Mouse (Mus musculus): ENCODE data around the gene Fam183b. TPM values are rescaled to one million over a fixed set of nuclear protein-coding genes. Genes with fewer than 3 reads are reported as not detected.
"Not testable (repeated sequence)": the region's sequence is repeated elsewhere in the genome, so short reads cannot be mapped to it uniquely, and the experiment has no call there.

Fam183b gene
- 1 to 10 TPM; 1.2 to 2.2 TPM for total RNA-seq (2021)

DNA sequence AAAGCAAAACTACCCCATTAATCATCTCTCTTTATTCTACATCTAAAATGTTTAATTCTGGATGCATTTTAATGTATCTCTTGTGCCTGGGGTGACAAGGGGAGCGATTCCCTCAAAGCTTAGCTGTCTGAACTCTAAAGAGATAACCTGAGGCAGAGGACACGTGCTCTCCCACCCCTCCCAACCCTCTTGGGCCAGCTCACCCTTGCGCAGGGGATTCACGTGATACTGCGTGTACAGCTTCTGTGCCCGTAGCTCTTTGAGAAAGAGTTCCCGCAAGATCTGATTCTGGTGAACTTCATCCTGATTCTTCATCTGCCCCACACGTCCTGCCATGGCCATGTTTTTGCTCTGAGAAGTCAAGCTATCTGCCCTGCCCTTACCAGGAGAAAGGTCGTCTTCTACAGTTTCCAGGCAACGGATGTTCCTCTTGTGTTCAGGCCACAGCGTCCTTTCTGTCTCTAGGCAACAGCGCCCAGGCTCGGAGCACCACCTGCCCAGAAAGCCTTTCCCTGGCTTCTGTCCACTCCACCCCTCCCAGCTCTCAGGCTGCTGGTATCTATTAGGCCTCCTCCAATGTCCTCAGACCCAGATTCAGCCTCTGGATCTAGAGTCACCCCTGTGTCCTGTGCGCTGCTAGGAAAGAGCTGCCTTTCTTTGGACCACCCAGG lies at the start of gene Fam183b:
Fam183b (minus strand) TSS at position 403 of the 671 bp plus-strand sequence.
- intact Hi-C loops (cut with DNase I), result no loop called here
- peak; percentile 34 to 37 for DNase-seq (ENCODE audit: extremely low spot score in 1 of 2, low spot score in 2 of 2)

DNA sequence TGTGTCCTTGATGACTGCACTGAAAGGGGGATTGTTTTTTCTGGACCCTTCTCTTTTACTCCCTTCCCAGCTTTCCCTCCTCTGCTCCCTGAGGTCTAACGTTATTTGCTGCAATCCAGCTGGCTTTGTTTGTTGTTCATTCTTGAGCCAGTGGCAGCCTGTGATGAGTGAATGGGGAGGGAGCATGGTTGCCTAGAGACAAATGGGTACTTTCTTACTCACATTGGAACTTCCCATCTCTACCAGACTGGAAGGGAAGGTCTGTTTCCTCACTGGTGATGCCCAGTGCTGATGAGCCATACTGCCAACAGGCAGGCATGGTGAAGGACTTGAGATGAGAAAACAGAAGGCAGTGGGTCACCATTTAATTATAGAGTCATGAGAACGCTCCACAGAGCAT lies 48.0 kb upstream of the Fam183b start:
- intact Hi-C loops (cut with DNase I), result no loop called here
- DNase-seq (ENCODE audit: extremely low spot score in 1 of 2, low spot score in 2 of 2), result no peak

DNA sequence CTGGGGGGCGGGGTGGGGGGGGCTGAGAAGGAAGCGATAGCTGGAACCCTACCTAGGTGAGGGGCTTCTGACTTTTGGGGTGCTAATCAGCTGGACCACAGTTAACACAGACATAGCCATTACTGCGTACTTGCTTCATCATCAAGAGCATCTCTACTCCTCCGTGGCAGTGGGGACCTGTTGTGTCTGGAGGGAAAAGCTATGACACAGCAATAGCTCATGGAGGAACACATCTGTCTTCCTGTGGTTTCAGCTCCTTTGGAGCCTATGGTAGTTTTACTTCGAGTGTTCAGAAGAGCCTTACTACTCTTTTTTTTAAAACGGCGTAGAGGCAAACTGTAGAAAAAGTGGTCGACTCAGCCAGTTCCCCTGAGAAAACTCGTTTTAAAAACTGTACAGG lies 45.9 kb upstream of the Fam183b start:
- intact Hi-C loops (cut with DNase I), result no loop called here
- no peak for DNase-seq (ENCODE audit: extremely low spot score in 1 of 2, low spot score in 2 of 2)

- intact Hi-C loops (cut with DNase I), result no loop called here
- DNase-seq (ENCODE audit: extremely low spot score in 1 of 2, low spot score in 2 of 2), result peak; percentile 89 to 99
Observed at GRCm38 (mm10) chr11:58846919-58847461, 45.2 kb upstream of the Fam183b start, which contains the start of gene Gm12258. TSS of gene Gm12258 (plus strand) at chr11:58847158.

- DNase-seq (ENCODE audit: extremely low spot score in 1 of 2, low spot score in 2 of 2); intact Hi-C loops (cut with DNase I): not testable (repeated sequence)
Observed at GRCm38 (mm10) chr11:58838951-58839350, 37.2 kb upstream of the Fam183b start, which contains the start of gene Olfr311. TSS of gene Olfr311 (plus strand) at chr11:58839251.

- intact Hi-C loops (cut with DNase I); DNase-seq (ENCODE audit: extremely low spot score in 1 of 2, low spot score in 2 of 2): not testable (repeated sequence)
Observed at GRCm38 (mm10) chr11:58832541-58832940, 30.8 kb upstream of the Fam183b start.

- intact Hi-C loops (cut with DNase I), result no loop called here
Observed at GRCm38 (mm10) chr11:58829764-58830163, 28.0 kb upstream of the Fam183b start.

DNA sequence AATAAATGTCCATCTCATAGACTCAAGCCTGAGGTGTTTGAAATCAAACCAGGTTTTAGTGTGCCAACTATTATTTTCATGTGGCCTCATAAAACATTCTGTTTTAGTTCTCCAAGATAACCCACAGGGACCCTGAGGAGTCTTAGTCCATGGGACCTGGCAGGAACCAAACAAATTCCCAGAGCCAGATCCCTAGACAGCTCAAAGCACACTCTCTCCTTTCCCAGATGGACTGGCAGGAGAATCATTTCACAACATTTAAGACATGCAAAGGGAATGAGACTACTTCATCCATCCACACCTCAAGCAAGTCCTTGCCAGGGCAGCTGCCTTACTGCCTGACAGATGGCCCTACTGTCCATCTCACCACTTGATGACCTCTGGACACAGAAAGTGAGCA lies 27.2 kb upstream of the Fam183b start, which contains the start of gene Olfr312:
Olfr312 (plus strand) TSS at position 301 of the 400 bp plus-strand sequence.
- DNase-seq (ENCODE audit: extremely low spot score in 1 of 2, low spot score in 2 of 2); intact Hi-C loops (cut with DNase I): not testable (repeated sequence)

More at GRCm38 (mm10) chr11:58829764-58830163, 28.0 kb upstream of the Fam183b start:
- DNase-seq (ENCODE audit: extremely low spot score in 1 of 2, low spot score in 2 of 2), result no peak

DNA sequence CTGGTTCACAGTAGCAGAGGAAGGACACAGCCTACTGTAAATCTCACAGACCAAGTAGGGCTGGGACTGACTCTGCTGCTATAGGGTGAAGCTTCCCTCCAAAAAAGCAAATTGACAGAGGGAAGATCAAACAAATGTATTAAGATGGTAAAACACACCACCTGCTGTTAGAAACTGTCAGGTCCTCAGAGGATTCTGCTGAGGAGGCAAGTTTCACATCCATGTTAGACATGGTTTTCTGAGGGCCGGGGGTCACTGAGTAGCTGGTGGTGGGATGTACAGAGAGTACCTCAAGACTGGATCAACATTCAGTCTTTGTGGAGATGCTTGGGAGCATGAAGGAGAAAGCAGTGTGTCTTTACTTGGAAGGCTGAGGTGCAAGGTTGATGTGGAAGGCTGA lies 13.9 kb upstream of the Fam183b start:
- DNase-seq (ENCODE audit: extremely low spot score in 1 of 2, low spot score in 2 of 2), result no peak
- intact Hi-C loops (cut with DNase I), result no loop called here

DNA sequence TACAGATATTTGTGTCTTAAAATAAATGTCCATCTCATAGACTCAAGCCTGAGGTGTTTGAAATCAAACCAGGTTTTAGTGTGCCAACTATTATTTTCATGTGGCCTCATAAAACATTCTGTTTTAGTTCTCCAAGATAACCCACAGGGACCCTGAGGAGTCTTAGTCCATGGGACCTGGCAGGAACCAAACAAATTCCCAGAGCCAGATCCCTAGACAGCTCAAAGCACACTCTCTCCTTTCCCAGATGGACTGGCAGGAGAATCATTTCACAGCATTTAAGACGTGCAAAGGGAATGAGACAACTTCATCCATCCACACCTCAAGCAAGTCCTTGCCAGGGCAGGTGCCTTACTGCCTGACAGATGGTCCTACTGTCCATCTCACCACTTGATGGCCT lies 12.9 kb upstream of the Fam183b start, which contains the start of gene Olfr313:
Olfr313 (plus strand) TSS at position 301 of the 400 bp plus-strand sequence.
- intact Hi-C loops (cut with DNase I); DNase-seq (ENCODE audit: extremely low spot score in 1 of 2, low spot score in 2 of 2): not testable (repeated sequence)

- intact Hi-C loops (cut with DNase I), result no loop called here
- DNase-seq (ENCODE audit: extremely low spot score in 1 of 2, low spot score in 2 of 2), result no peak
Observed at GRCm38 (mm10) chr11:58812001-58812400, 10.2 kb upstream of the Fam183b start.

DNA sequence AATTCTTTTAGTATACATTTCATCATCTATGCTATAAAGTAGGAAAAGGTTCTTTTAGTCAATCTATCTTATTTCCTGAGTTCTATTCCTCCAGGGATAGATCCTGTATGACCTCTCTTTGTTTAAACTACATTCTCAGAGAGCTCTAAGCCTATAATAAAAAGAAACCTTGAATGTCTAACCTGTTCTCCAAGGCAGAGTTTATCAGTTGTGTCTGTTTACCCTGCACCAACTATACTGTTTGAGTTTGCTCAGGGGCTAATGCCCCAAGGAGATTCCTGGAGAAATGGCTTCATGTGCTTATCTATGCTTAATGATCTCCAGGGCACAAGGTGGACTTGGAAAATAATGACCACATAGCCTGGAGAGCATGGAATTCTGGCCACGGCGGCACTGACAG lies 2.6 kb upstream of the Fam183b start:
- DNase-seq (ENCODE audit: extremely low spot score in 1 of 2, low spot score in 2 of 2), result no peak
- intact Hi-C loops (cut with DNase I), result no loop called here

GRCm38 (mm10) chr11:58803871-58804270 lies 2.1 kb upstream of the Fam183b start:
- intact Hi-C loops (cut with DNase I), result no loop called here
- DNase-seq (ENCODE audit: extremely low spot score in 1 of 2, low spot score in 2 of 2), result no peak

GRCm38 (mm10) chr11:58799747-58800146 lies 2.0 kb downstream of the Fam183b start:
- intact Hi-C loops (cut with DNase I), result no loop called here
- DNase-seq (ENCODE audit: extremely low spot score in 1 of 2, low spot score in 2 of 2), result no peak

GRCm38 (mm10) chr11:58796850-58797249 lies 4.9 kb downstream of the Fam183b start:
- peak; percentile 54 to 57 for DNase-seq (ENCODE audit: extremely low spot score in 1 of 2, low spot score in 2 of 2)
- intact Hi-C loops (cut with DNase I), result no loop called here

DNA sequence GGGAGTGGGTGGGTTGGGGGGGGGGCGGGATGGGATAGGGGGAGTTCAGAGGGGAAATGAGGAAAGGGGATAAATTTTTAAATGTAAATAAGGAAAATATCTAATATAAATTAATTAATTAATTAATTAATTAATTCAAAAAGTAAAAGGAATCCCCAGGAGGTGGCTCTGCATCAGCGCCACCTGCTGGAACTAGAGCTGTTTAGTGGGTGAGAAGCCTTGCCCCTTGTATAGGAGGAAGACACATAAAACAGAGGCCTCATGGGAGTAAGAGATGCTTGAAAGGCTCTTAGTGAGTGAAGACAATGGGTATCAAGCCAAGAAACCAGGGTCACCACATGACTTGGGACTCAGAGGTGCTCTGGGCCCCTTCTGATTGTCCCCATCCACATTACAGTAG lies 5.9 kb downstream of the Fam183b start:
- intact Hi-C loops (cut with DNase I), result no loop called here
- no peak for DNase-seq (ENCODE audit: extremely low spot score in 1 of 2, low spot score in 2 of 2)

- intact Hi-C loops (cut with DNase I), result no loop called here
- no peak for DNase-seq (ENCODE audit: extremely low spot score in 1 of 2, low spot score in 2 of 2)
Observed at GRCm38 (mm10) chr11:58790646-58791045, 11.1 kb downstream of the Fam183b start.

DNA sequence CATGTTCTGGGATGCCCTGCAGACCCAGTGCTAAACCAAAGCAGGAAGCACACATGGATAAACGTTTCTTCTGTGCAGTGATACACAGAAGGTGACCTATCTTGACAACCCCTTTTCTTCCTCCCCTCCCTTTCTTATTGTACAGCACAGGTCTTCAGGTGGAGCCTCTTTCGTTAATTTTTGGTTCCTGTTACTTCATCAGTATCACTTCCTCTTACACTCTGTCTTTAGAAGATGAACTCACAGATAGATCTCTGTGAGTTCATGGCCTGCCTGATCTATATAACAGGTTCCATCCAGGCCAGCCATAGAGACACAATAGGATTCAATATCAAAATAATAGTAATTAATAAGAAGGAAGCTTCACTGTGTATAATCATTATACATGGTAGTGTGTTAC lies 11.7 kb downstream of the Fam183b start:
- DNase-seq (ENCODE audit: extremely low spot score in 1 of 2, low spot score in 2 of 2), result no peak
- intact Hi-C loops (cut with DNase I), result no loop called here

DNA sequence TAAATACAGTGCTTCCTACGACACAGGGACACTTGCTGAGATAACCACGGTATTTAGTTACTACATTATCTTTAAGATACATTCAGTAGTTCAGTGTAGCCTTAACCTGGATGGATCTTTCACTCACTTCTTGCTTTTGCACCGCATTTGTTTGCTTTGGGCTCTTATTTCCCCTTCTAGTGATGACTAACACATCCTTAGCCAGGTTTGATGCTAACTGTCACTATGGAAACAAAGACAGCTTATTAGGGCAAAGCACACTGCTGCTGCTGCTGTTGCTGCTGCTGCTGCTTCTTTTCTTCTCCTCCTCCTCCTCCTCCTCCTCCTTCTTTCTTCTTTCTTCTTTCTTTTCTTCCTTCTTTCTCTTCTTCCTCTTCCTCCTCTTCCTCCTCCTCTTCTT lies 12.2 kb downstream of the Fam183b start:
- no peak for DNase-seq (ENCODE audit: extremely low spot score in 1 of 2, low spot score in 2 of 2)
- intact Hi-C loops (cut with DNase I), result no loop called here

DNA sequence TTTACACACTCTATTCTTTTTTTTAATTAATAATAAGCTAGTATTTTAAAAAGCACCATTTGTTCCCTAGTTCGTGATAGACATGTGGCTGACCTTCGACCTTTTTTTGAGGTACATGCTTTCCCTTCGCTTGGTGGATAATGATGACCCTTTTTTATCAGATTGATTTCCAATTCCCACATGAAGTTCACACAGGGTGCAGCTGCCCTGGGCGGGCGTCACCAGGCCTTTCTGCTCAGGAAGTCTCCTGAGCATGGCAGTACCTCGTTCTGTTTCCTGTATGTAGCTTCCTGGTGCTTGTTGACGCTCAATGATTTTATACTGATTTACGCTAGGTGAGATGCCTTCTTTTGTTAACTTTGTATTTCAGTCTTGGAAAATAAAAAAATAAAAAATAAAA lies 13.4 kb downstream of the Fam183b start:
- DNase-seq (ENCODE audit: extremely low spot score in 1 of 2, low spot score in 2 of 2), result no peak
- intact Hi-C loops (cut with DNase I), result no loop called here
